Mouse (Mus musculus): ENCODE results near the gene Capn8. TPM values are rescaled to one million over a fixed set of nuclear protein-coding genes. Genes with fewer than 3 reads are reported as not detected.

Capn8 gene
- polyA plus RNA-seq, 1 experiment, result 0.24 TPM

- Histone ChIP-seq H3K9me3 (replicated peaks; ENCODE audit: control insufficient read depth, insufficient read depth, low read length, poor library complexity, severe bottlenecking) (no peaks in the 10 kb centered on the region), H3K27me3 (ENCODE audit: control insufficient read depth, insufficient read depth, low read length, poor library complexity, severe bottlenecking) (no peaks in the 10 kb centered on the region), H3K9ac (ENCODE audit: low read depth, poor library complexity, severe bottlenecking) (no peak overlapping the region), H3K27ac (ENCODE audit: insufficient read depth, low read length) (no peak overlapping the region), H3K36me3 (ENCODE audit: control insufficient read depth, insufficient read depth, low read length, poor library complexity, severe bottlenecking) (no peaks in the 10 kb centered on the region), H3K4me3 (ENCODE audit: low read depth, low read length) (no peak overlapping the region), H3K4me1 (ENCODE audit: control insufficient read depth, insufficient read depth, low read length) (no peaks in the 10 kb centered on the region)
- no peak for TF ChIP-seq CTCF (IDR thresholded peaks at IDR 0.05; ENCODE audit: low read depth, low read length)
These were observed 104.9 kb downstream of the Capn8 start for GRCm38 (mm10) chr1:182669741-182670140.

GRCm38 (mm10) chr1:182670563-182671342, 105.9 kb downstream of the Capn8 start:
- TF ChIP-seq EP300 (IDR thresholded peaks at IDR 0.05; ENCODE audit: insufficient read depth, low read depth, low read length) (no peak), CTCF (IDR thresholded peaks at IDR 0.05; ENCODE audit: low read depth, low read length) (no peak)
- Histone ChIP-seq H3K4me1 (ENCODE audit: control insufficient read depth, insufficient read depth, low read length) (no peaks in the 10 kb centered on the region), H3K27me3 (ENCODE audit: control insufficient read depth, insufficient read depth, low read length, poor library complexity, severe bottlenecking) (no peaks in the 10 kb centered on the region), H3K36me3 (ENCODE audit: control insufficient read depth, insufficient read depth, low read length, poor library complexity, severe bottlenecking) (no peaks in the 10 kb centered on the region), H3K9me3 (replicated peaks; ENCODE audit: control insufficient read depth, insufficient read depth, low read length, poor library complexity, severe bottlenecking) (no peaks in the 10 kb centered on the region), H3K9ac (ENCODE audit: low read depth, poor library complexity, severe bottlenecking) (no peak overlapping the region), H3K27ac (ENCODE audit: insufficient read depth, low read length) (no peak overlapping the region), H3K4me3 (ENCODE audit: low read depth, low read length) (no peak overlapping the region)

GRCm38 (mm10) chr1:182671343-182671624, 106.5 kb downstream of the Capn8 start:
- TF ChIP-seq CTCF (IDR thresholded peaks at IDR 0.05; ENCODE audit: low read depth, low read length), result no peak
- TF ChIP-seq POLR2A (IDR thresholded peaks at IDR 0.05; ENCODE audit: insufficient read depth, low read length), result no peak
- TF ChIP-seq EP300 (IDR thresholded peaks at IDR 0.05; ENCODE audit: insufficient read depth, low read depth, low read length), result no peak
- no peak overlapping the region for H3K27ac ChIP-seq (ENCODE audit: insufficient read depth, low read length)
- no peak overlapping the region for H3K9ac ChIP-seq (ENCODE audit: low read depth, poor library complexity, severe bottlenecking)
- no peaks in the 10 kb centered on the region for H3K36me3 ChIP-seq (ENCODE audit: control insufficient read depth, insufficient read depth, low read length, poor library complexity, severe bottlenecking)
- no peak overlapping the region for H3K4me3 ChIP-seq (ENCODE audit: low read depth, low read length)
- no peaks in the 10 kb centered on the region for H3K27me3 ChIP-seq (ENCODE audit: control insufficient read depth, insufficient read depth, low read length, poor library complexity, severe bottlenecking)
- no peaks in the 10 kb centered on the region for H3K9me3 ChIP-seq (replicated peaks; ENCODE audit: control insufficient read depth, insufficient read depth, low read length, poor library complexity, severe bottlenecking)
- no peaks in the 10 kb centered on the region for H3K4me1 ChIP-seq (ENCODE audit: control insufficient read depth, insufficient read depth, low read length)

GRCm38 (mm10) chr1:182675346-182675745, 110.5 kb downstream of the Capn8 start:
- H3K4me3 ChIP-seq (ENCODE audit: low read depth, low read length), result no peak overlapping the region
- H3K27ac ChIP-seq (ENCODE audit: insufficient read depth, low read length), result no peak overlapping the region
- H3K4me1 ChIP-seq (ENCODE audit: control insufficient read depth, insufficient read depth, low read length), result no peaks in the 10 kb centered on the region
- H3K36me3 ChIP-seq (ENCODE audit: control insufficient read depth, insufficient read depth, low read length, poor library complexity, severe bottlenecking), result no peaks in the 10 kb centered on the region
- H3K27me3 ChIP-seq (ENCODE audit: control insufficient read depth, insufficient read depth, low read length, poor library complexity, severe bottlenecking), result no peaks in the 10 kb centered on the region
- no peak overlapping the region for H3K9ac ChIP-seq (ENCODE audit: low read depth, poor library complexity, severe bottlenecking)
- TF ChIP-seq CTCF (IDR thresholded peaks at IDR 0.05; ENCODE audit: low read depth, low read length), result no peak
- TF ChIP-seq POLR2A (IDR thresholded peaks at IDR 0.05; ENCODE audit: insufficient read depth, low read length), result no peak
- TF ChIP-seq EP300 (IDR thresholded peaks at IDR 0.05; ENCODE audit: insufficient read depth, low read depth, low read length), result no peak
- no peaks in the 10 kb centered on the region for H3K9me3 ChIP-seq (replicated peaks; ENCODE audit: control insufficient read depth, insufficient read depth, low read length, poor library complexity, severe bottlenecking)

- H3K4me1 ChIP-seq (ENCODE audit: control insufficient read depth, insufficient read depth, low read length), result no peaks in the 10 kb centered on the region
- no peak overlapping the region for H3K27ac ChIP-seq (ENCODE audit: insufficient read depth, low read length)
- H3K4me3 ChIP-seq (ENCODE audit: low read depth, low read length), result no peak overlapping the region
- TF ChIP-seq CTCF (IDR thresholded peaks at IDR 0.05; ENCODE audit: low read depth, low read length) (no peak), POLR2A (IDR thresholded peaks at IDR 0.05; ENCODE audit: insufficient read depth, low read length) (no peak), EP300 (IDR thresholded peaks at IDR 0.05; ENCODE audit: insufficient read depth, low read depth, low read length) (no peak)
- no peaks in the 10 kb centered on the region for H3K36me3 ChIP-seq (ENCODE audit: control insufficient read depth, insufficient read depth, low read length, poor library complexity, severe bottlenecking)
- H3K9me3 ChIP-seq (replicated peaks; ENCODE audit: control insufficient read depth, insufficient read depth, low read length, poor library complexity, severe bottlenecking), result no peaks in the 10 kb centered on the region
- H3K9ac ChIP-seq (ENCODE audit: low read depth, poor library complexity, severe bottlenecking), result no peak overlapping the region
- no peaks in the 10 kb centered on the region for H3K27me3 ChIP-seq (ENCODE audit: control insufficient read depth, insufficient read depth, low read length, poor library complexity, severe bottlenecking)
These were observed 113.3 kb downstream of the Capn8 start for GRCm38 (mm10) chr1:182678151-182678550.

- no peaks in the 10 kb centered on the region for H3K9me3 ChIP-seq (replicated peaks; ENCODE audit: control insufficient read depth, insufficient read depth, low read length, poor library complexity, severe bottlenecking)
- H3K27ac ChIP-seq (ENCODE audit: insufficient read depth, low read length), result no peak overlapping the region
- H3K36me3 ChIP-seq (ENCODE audit: control insufficient read depth, insufficient read depth, low read length, poor library complexity, severe bottlenecking), result no peaks in the 10 kb centered on the region
- no peaks in the 10 kb centered on the region for H3K4me1 ChIP-seq (ENCODE audit: control insufficient read depth, insufficient read depth, low read length)
- H3K9ac ChIP-seq (ENCODE audit: low read depth, poor library complexity, severe bottlenecking), result no peak overlapping the region
- H3K4me3 ChIP-seq (ENCODE audit: low read depth, low read length), result no peak overlapping the region
- no peak for TF ChIP-seq CTCF (IDR thresholded peaks at IDR 0.05; ENCODE audit: low read depth, low read length)
- TF ChIP-seq EP300 (IDR thresholded peaks at IDR 0.05; ENCODE audit: insufficient read depth, low read depth, low read length), result no peak
- TF ChIP-seq POLR2A (IDR thresholded peaks at IDR 0.05; ENCODE audit: insufficient read depth, low read length), result no peak
- no peaks in the 10 kb centered on the region for H3K27me3 ChIP-seq (ENCODE audit: control insufficient read depth, insufficient read depth, low read length, poor library complexity, severe bottlenecking)
These were observed 114.4 kb downstream of the Capn8 start for GRCm38 (mm10) chr1:182679169-182679568.
